In the genomic region with DNA sequence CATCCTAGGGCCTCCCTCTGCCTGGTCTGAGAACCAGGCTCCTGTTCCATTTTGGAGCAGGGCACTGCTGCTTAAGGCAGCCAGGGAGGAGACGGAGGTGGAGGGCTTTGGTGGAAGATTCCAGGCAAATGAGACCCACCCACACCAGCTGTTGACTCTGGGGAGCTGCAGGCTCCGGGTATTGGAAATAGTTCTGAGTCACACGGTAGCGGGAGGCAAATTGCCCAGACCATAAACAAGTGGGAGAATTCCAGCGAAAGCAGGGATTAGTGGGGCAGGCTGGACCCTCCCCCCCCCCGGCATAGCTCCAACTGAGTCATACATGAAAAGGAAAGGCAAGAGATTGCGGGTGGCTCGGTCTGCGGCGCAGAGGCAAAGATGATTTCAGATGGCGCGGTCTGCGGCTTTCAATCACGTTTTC, we compare ENCODE assay signal across 8 mouse cellular contexts.
DNase-seq lines count a peak whose midpoint lies in the region; ATAC-seq and TF ChIP-seq lines count a peak whose summit lies in the region.

No protein-coding gene starts in this region.

- no peak for ATAC-seq in forebrain, embryonic 12.5 days (ENCODE audit: low FRiP score)
- ATAC-seq in heart, embryonic 15.5 days (replicated peaks; ENCODE audit: insufficient number of reproducible peaks, insufficient read depth, low FRiP score, low read depth), result peak; percentile 65; the same call in 1 of the 2 replicates
- ATAC-seq in neural tube, embryonic 15.5 days (ENCODE audit: low FRiP score), result 0 out of 2 replicates have a peak, but pooled peaks have one; percentile 43

- TF ChIP-seq CTCF in lung, adult 2 months (IDR thresholded peaks at IDR 0.05; ENCODE audit: insufficient read depth, low read length), result no peak

- peak; percentile 4 to 5 for DNase-seq in lung, adult 18-20 months
- no peak for DNase-seq in lung, adult 2 months
- DNase-seq in left cerebral cortex, adult 8-10 months (ENCODE audit: low spot score in 2 of 2), result peak; percentile 27 to 91
- DNase-seq in spleen, adult 12 weeks (ENCODE audit: low spot score), result no peak
- no peak for DNase-seq in thymus, postnatal 4 days

- H3K27ac ChIP-seq in forebrain, embryonic 12.5 days, result 0 out of 2 replicates have a peak overlapping the region, but pooled peaks have one; percentile 10
- H3K27ac ChIP-seq in heart, embryonic 15.5 days, result no peak overlapping the region
- peak overlapping the region; percentile 58 for H3K27ac ChIP-seq in neural tube, embryonic 15.5 days (replicated peaks)

- H3K36me3 ChIP-seq in forebrain, embryonic 12.5 days (replicated peaks), result no peaks in the 10 kb centered on the region
- H3K36me3 ChIP-seq in heart, embryonic 15.5 days, result no peaks in the 10 kb centered on the region
- H3K36me3 ChIP-seq in neural tube, embryonic 15.5 days, result no peaks in the 10 kb centered on the region

- H3K4me3 ChIP-seq in lung, adult 2 months (replicated peaks; ENCODE audit: extremely low read depth, low read depth, low read length), result no peak overlapping the region
- H3K4me3 ChIP-seq in forebrain, embryonic 12.5 days (replicated peaks), result no peak overlapping the region
- no peak overlapping the region for H3K4me3 ChIP-seq in heart, embryonic 15.5 days
- no peak overlapping the region for H3K4me3 ChIP-seq in neural tube, embryonic 15.5 days (replicated peaks)

- peak overlapping the region; percentile 8 for H3K4me2 ChIP-seq in forebrain, embryonic 12.5 days
- H3K4me2 ChIP-seq in heart, embryonic 15.5 days, result peak overlapping the region; percentile 6; the same call in 1 of the 2 replicates
- peak overlapping the region; percentile 9 for H3K4me2 ChIP-seq in neural tube, embryonic 15.5 days

- 28% methylated on average over 14 of the region's 14 CpGs for WGBS in lung, adult 2 months
- 22% methylated on average over 14 of the region's 14 CpGs for WGBS in forebrain, embryonic 12.5 days
- 32% methylated on average over 14 of the region's 14 CpGs for WGBS in heart, embryonic 15.5 days
- WGBS in neural tube, embryonic 15.5 days, result 24% methylated on average over 14 of the region's 14 CpGs

- H3K4me1 ChIP-seq in lung, adult 2 months (ENCODE audit: control insufficient read depth, insufficient read depth, low read length), result no peaks in the 10 kb centered on the region
- peaks cover 23% of the 10 kb centered on the region for H3K4me1 ChIP-seq in forebrain, embryonic 12.5 days
- peaks cover 9% of the 10 kb centered on the region; the same call in 1 of the 2 replicates for H3K4me1 ChIP-seq in heart, embryonic 15.5 days (replicated peaks)
- H3K4me1 ChIP-seq in neural tube, embryonic 15.5 days, result peaks cover 46% of the 10 kb centered on the region

- no peak for TF ChIP-seq POLR2A in lung, adult 2 months (IDR thresholded peaks at IDR 0.05; ENCODE audit: borderline replicate concordance, extremely low read depth, low read depth, low read length)

- no peak overlapping the region for H3K9ac ChIP-seq in forebrain, embryonic 12.5 days
- no peak overlapping the region for H3K9ac ChIP-seq in heart, embryonic 15.5 days
- H3K9ac ChIP-seq in neural tube, embryonic 15.5 days (replicated peaks), result no peak overlapping the region

- no peaks in the 10 kb centered on the region for H3K9me3 ChIP-seq in forebrain, embryonic 12.5 days
- H3K9me3 ChIP-seq in heart, embryonic 15.5 days (replicated peaks), result no peaks in the 10 kb centered on the region
- no peaks in the 10 kb centered on the region for H3K9me3 ChIP-seq in neural tube, embryonic 15.5 days (replicated peaks)

- H3K27me3 ChIP-seq in forebrain, embryonic 12.5 days, result peaks cover 6% of the 10 kb centered on the region; the same call in 1 of the 2 replicates
- H3K27me3 ChIP-seq in heart, embryonic 15.5 days, result 0 out of 2 replicates have a peak, but pooled peaks cover 3% of the 10 kb centered on the region
- H3K27me3 ChIP-seq in neural tube, embryonic 15.5 days (replicated peaks), result no peaks in the 10 kb centered on the region

Comparison
In these comparisons a context has a peak if more than half of its experiments do, and no peak if none do; other contexts are left out.
1. DNase-seq: peak in lung, adult 18-20 months (2 of 2) and left cerebral cortex, adult 8-10 months (2 of 2); none in lung, adult 2 months (single experiment), spleen, adult 12 weeks (single experiment) and thymus, postnatal 4 days (single experiment).
2. Peak in every context shown above with its lines, with median percentiles within 50 percentile points of each other: H3K4me2 ChIP-seq.